Mouse (Mus musculus): ENCODE data around the gene Dusp8. TPM values are rescaled to one million over a fixed set of nuclear protein-coding genes. Genes with fewer than 3 reads are reported as not detected.

Dusp8 gene
- polyA plus RNA-seq (2012; rRNA removed), result 17.3 and 17.4 TPM in 2 replicates

DNA sequence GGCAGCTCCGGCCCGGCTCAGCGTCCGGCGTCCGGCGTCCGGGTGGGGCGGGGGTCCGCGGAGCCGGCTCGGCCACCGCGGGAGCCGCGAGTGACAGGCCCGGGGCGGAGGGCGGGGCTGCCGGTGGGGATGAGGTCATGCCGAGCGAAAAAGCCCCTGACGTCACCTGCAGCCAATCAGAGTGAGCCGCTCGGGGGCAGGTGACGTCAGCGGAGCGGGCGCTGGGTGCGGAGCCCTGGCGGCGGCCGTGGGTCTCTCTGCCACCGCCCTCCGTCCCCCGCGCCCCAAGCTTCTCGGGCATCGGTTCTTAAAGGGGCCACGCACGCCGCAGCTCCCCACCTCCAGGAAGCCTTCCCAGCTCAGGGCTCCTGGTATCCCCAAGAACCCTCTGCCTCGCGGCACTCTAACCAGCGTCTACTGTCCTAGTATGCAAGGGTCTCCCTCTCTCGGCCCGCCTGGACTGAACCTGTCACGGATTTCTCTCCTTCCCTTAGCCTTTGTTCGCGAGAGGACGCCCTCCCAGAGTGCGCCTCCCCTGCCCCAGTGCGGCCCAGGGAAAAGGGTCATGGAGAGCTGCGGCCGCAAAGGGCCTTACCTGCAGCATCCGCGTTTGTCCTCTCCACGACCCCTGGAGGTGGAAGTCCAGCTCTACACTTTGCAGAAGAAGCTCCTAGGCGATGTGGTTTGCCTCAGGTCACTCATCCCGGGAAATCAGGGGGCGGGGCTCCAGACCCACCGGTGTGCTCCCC is at the start of gene Dusp8:
Dusp8 (minus strand) TSS at position 661 of the 749 bp plus-strand sequence.

DNA sequence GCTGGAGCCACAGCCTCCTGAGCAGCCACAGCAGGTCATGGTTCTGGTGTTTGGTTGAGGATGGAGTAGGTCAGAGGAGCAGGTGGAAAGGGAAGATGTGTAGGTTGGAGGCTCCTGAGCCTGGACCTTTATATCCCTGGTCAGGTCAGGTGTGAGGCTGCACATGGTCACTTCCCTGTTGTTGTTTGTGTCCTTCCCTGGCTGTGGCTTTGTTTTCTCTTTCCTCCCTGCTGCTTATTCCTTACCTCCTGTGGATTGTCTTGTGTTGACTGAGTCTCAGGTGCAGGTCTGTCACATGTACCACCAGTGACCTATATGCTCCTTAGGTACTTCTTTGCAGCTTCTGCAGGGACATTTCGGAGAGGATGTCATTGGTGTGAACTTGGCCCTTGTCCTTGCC is 48.9 kb upstream of the Dusp8 start, which contains the start of gene Gm45337:
Gm45337 (minus strand) TSS at position 101 of the 400 bp plus-strand sequence.

DNA sequence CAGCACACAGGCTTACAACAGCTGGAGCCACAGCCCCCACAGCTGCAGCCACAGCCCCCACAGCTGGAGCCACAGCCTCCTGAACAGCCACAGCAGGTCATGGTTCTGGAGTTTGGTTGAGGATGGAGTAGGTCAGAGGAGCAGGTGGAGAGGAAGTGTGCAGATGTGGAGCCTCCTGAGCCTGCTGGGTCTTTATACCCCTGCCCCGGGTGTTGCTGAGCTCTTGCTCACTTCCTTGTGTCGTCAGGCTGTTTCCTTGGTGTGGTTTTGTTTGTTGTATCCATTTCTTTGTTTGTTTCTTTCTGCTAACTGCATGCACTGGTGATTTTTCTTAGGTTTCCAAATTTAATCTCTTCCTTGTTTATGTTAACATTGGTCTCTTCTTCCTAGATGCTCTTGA is 40.3 kb upstream of the Dusp8 start, which contains the start of gene Gm39115:
Gm39115 (minus strand) TSS at position 101 of the 400 bp plus-strand sequence.

DNA sequence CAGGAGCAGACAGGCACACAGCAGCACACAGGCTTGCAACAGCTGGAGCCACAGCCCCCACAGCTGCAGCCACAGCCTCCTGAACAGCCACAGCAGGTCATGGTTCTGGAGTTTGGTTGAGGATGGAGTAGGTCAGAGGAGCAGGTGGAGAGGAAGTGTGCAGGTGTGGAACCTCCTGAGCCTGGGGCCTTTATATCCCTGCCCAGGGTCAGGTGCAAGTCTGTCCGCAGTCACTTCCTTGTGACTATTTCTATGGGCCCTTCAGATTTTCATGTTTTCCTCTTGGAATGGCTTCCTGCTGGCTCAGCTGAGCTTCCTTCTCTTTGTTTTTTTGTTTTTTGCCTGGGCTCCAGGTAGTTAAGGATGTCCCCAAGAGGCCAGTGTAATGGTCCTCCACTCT is 25.0 kb upstream of the Dusp8 start, which contains the start of gene Gm45618:
Gm45618 (minus strand) TSS at position 101 of the 400 bp plus-strand sequence.

DNA sequence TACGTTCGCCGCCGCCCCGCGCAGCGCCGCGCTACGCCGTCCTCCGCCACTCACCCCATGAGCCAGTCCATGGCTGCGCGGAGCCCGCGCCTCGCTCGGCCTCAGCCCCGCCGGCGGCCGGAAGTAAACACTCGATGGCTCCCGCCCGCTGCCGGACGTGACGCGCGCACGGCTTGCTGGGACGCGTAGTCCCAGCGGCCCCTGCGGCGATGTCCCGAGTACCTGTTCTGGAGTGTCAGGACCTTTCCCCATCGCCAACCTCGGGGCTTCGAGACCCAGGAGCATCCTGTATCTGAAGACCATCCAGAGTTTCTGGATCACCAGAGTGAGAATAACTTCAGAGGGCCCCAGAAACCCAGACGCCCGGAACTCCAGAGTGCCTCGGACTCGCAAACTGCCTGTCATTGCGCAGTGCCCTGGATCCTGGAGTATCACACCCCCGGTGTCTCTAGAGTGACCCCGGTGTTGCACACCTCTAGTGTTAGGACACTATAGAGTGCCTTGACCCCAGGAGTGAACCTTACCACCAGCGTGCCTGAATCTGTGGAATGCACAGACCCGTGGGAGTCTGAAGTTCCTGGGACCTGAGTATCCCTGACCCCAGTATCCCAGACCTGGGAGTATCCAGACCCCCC is 34.6 kb downstream of the Dusp8 start, which contains the start of gene Mob2:
Mob2 (minus strand) TSS at position 135 of the 635 bp plus-strand sequence.

Other genes starting within 250 kb of the Dusp8 start
- 29.8 and 46.7 TPM in 2 replicates for gene Tollip, start 177.3 kb downstream of the Dusp8 start, polyA plus RNA-seq (2012; rRNA removed)
- 58.5 and 70.7 TPM in 2 replicates for gene Brsk2, start 146.1 kb downstream of the Dusp8 start, polyA plus RNA-seq (2012; rRNA removed)
- 42.3 and 43.3 TPM in 2 replicates for gene Mob2, start 34.8 kb downstream of the Dusp8 start, polyA plus RNA-seq (2012; rRNA removed)
- not detected in 2 replicates for gene Gm45618, start 24.9 kb upstream of the Dusp8 start, polyA plus RNA-seq (2012; rRNA removed)
- not detected in 2 replicates for gene Gm39115, start 40.2 kb upstream of the Dusp8 start, polyA plus RNA-seq (2012; rRNA removed)
- not detected in 2 replicates for gene Gm45337, start 48.8 kb upstream of the Dusp8 start, polyA plus RNA-seq (2012; rRNA removed)
- gene Gm29735, start 61.3 kb upstream of the Dusp8 start, polyA plus RNA-seq (2012; rRNA removed), result not detected in 2 replicates
- not detected in 2 replicates for gene Gm4553, start 69.9 kb upstream of the Dusp8 start, polyA plus RNA-seq (2012; rRNA removed)
- gene Krtap5-2, start 80.2 kb upstream of the Dusp8 start, polyA plus RNA-seq (2012; rRNA removed), result not detected in 2 replicates
- gene Gm10153, start 94.5 kb upstream of the Dusp8 start, polyA plus RNA-seq (2012; rRNA removed), result not detected in 2 replicates
- not detected in 2 replicates for gene Krtap5-3, start 105.5 kb upstream of the Dusp8 start, polyA plus RNA-seq (2012; rRNA removed)
- gene Gm7579, start 116.0 kb upstream of the Dusp8 start, polyA plus RNA-seq (2012; rRNA removed), result not detected in 2 replicates
- not detected in 2 replicates for gene Krtap5-5, start 134.1 kb upstream of the Dusp8 start, polyA plus RNA-seq (2012; rRNA removed)
- not detected in 2 replicates for gene Gm40460, start 145.2 kb upstream of the Dusp8 start, polyA plus RNA-seq (2012; rRNA removed)
- gene Gm2431, start 162.5 kb upstream of the Dusp8 start, polyA plus RNA-seq (2012; rRNA removed), result not detected in 2 replicates
- gene Gm4559, start 178.5 kb upstream of the Dusp8 start, polyA plus RNA-seq (2012; rRNA removed), result not detected in 2 replicates
- not detected in 2 replicates for gene Krtap5-1, start 201.3 kb upstream of the Dusp8 start, polyA plus RNA-seq (2012; rRNA removed)
- gene Krtap5-4, start 207.7 kb upstream of the Dusp8 start, polyA plus RNA-seq (2012; rRNA removed), result not detected in 2 replicates

Data from central nervous system, embryonic 11.5 days (tissue).